Mouse (Mus musculus) erythroblast, embryonic 14.5 days (primary cell): ENCODE measurements at regions not wholly inside any gene's neighbourhood (a gene's known extent, or its start where the extent isn't known, plus 50 kb on each side); places are given as distances from the start of the nearest gene placed in this dataset.

Source experiments
- GATA1 ChIP-seq: IDR thresholded peaks from 2 replicates; pipeline ENCODE4 v1.6.1; 2012; ENCODE audit warnings: low read length, inconsistent platforms, mixed read lengths
- TAL1 ChIP-seq: IDR thresholded peaks from 3 replicates; pipeline ENCODE4 v1.6.1; 2012; ENCODE audit warnings: low read length, inconsistent platforms, mixed read lengths

DNA sequence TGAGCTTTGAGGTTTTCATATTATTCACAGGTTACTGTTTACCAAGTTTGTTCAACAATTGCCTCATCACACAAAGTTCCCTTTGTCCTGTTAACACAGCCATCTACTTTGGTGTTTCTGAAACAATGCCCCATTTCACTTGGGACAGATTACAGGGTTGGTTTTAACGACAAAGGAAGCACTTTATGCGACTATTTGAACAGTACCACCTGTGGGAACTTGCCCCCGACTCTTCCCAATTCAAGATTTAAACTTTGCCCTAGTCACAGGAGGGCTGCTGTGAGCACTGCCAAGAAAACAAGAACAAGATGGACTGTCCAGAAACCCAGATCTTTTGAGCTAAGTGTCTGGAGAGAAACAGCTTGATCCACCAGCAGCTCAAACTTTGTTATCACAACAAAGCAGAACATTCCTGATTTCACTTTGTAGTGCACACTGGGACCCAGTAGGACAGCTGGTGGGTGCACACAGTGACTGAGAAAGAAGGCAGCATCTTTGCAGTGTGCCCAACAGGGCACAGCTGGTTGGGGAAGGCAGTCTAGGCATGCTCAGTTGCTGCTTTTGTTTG, 283.8 kb upstream of the Rbms1 start:
- no peak for TF ChIP-seq GATA1
- no peak for TF ChIP-seq TAL1
